Comparison of ENCODE assay signal across 8 mouse cellular contexts in the genomic region with DNA sequence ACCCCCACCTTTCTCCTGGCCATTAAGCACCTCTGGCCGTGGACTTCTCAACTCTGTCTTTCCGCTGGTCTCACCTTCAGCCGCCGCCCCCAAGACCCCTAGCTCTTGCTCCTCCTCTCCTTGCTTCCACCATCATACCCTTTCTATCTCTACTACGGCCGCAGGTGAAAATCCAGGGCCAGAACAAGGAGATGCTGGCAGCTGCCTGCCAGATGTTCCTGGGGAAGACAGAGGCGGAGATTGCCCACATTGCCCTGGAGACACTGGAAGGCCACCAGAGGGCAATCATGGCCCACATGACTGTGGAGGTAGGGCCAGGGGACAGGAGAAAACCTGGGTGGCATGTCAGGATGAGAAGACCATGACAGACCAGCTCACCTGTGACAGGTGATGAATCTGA. TPM values are rescaled to one million over a fixed set of nuclear protein-coding genes. Genes with fewer than 3 reads are reported as not detected.
DNase-seq lines count a peak whose midpoint lies in the region; ATAC-seq lines count a peak whose summit lies in the region.

No protein-coding gene starts in this region.

- no peak overlapping the region for H3K27ac ChIP-seq in limb, embryonic 11.5 days (replicated peaks; ENCODE audit: low read depth, low read length)
- H3K27ac ChIP-seq in neural tube, embryonic 15.5 days (replicated peaks), result peak overlapping the region; percentile 88; the same call in 1 of the 2 replicates

- peak overlapping the region; percentile 92; the same call in 1 of the 2 replicates for H3K4me2 ChIP-seq in limb, embryonic 11.5 days (ENCODE audit: low read depth, severe bottlenecking)
- H3K4me2 ChIP-seq in neural tube, embryonic 15.5 days, result peak overlapping the region; percentile 94

- peaks cover 16% of the 10 kb centered on the region; the same call in 1 of the 2 replicates for H3K36me3 ChIP-seq in limb, embryonic 11.5 days (ENCODE audit: control insufficient read depth, insufficient read depth, low read length)
- peaks cover 29% of the 10 kb centered on the region for H3K36me3 ChIP-seq in neural tube, embryonic 15.5 days

- intact Hi-C loops in gastrocnemius, postnatal 14 days (cut with DNase I; ENCODE audit: low total_unique reads), result no loop called here

- no peak overlapping the region for H3K4me3 ChIP-seq in limb, embryonic 11.5 days (ENCODE audit: low read depth, low read length)
- H3K4me3 ChIP-seq in neural tube, embryonic 15.5 days (replicated peaks), result peak overlapping the region; percentile 77

- no peak for ATAC-seq in limb, embryonic 11.5 days (ENCODE audit: insufficient number of reproducible peaks, low FRiP score, low TSS enrichment, low read depth)
- ATAC-seq in neural tube, embryonic 15.5 days (ENCODE audit: low FRiP score), result no peak

- 43% methylated on average over 7 of the region's 7 CpGs for WGBS in limb, embryonic 11.5 days
- WGBS in neural tube, embryonic 15.5 days, result 79% methylated on average over 7 of the region's 7 CpGs

- no peaks in the 10 kb centered on the region for H3K9me3 ChIP-seq in limb, embryonic 11.5 days (ENCODE audit: control insufficient read depth, low read length)
- H3K9me3 ChIP-seq in neural tube, embryonic 15.5 days (replicated peaks), result no peaks in the 10 kb centered on the region

- H3K4me1 ChIP-seq in limb, embryonic 11.5 days (ENCODE audit: control insufficient read depth, insufficient read depth, low read length), result peaks cover 6% of the 10 kb centered on the region; the same call in 1 of the 2 replicates
- H3K4me1 ChIP-seq in neural tube, embryonic 15.5 days, result peaks cover 43% of the 10 kb centered on the region

- DNase-seq in embryo, embryonic 11 days, result peak; percentile 39
- DNase-seq in embryo, embryonic 10.5 days (ENCODE audit: low spot score), result no peak
- peak; percentile 20 for DNase-seq in urinary bladder, adult 2 months (ENCODE audit: low spot score)
- no peak for DNase-seq in urinary bladder, postnatal 14 days (ENCODE audit: low spot score)
- DNase-seq in limb, embryonic 11.5 days (ENCODE audit: low spot score), result peak; percentile 52
- DNase-seq in adrenal gland, postnatal 4 days (ENCODE audit: low spot score in 2 of 2), result no peak
- DNase-seq in gastrocnemius, postnatal 14 days, result no peak

- H3K9ac ChIP-seq in limb, embryonic 11.5 days (ENCODE audit: low read length), result no peak overlapping the region
- peak overlapping the region; percentile 73; the same call in 1 of the 2 replicates for H3K9ac ChIP-seq in neural tube, embryonic 15.5 days (replicated peaks)

- H3K27me3 ChIP-seq in limb, embryonic 11.5 days (ENCODE audit: control insufficient read depth, insufficient read depth, low read length), result no peaks in the 10 kb centered on the region
- H3K27me3 ChIP-seq in neural tube, embryonic 15.5 days (replicated peaks), result 0 out of 2 replicates have a peak, but pooled peaks cover 8% of the 10 kb centered on the region

RNA-seq across cellular contexts. Expression of gene Flot1, which starts 1.4 kb away (rescaled TPM):
- 156 and 192 TPM in 2 replicates for polyA plus RNA-seq in urinary bladder, adult 2 months (2012; rRNA removed)
- polyA plus RNA-seq in limb, embryonic 11.5 days (2014; fragmentation: Nextera tagmentation; extraction: Ambion mirVana), result 47.1 and 47.8 TPM in 2 replicates
- polyA plus RNA-seq in neural tube, embryonic 15.5 days (2015; fragmentation: Nextera tagmentation; extraction: Ambion mirVana), result 131 and 141 TPM in 2 replicates
- 10 to 100 TPM; 70.9 to 72.5 TPM for total RNA-seq in adrenal gland, postnatal 4 days (2021)
- total RNA-seq in gastrocnemius, postnatal 14 days (2021), result 10 to 100 TPM; 39.2 to 40.3 TPM

RNA-seq across cellular contexts. Expression of gene Ier3, which starts 2.9 kb away (rescaled TPM):
- 55.3 and 73.7 TPM in 2 replicates for polyA plus RNA-seq in urinary bladder, adult 2 months (2012; rRNA removed)
- polyA plus RNA-seq in limb, embryonic 11.5 days (2014; fragmentation: Nextera tagmentation; extraction: Ambion mirVana), result 2.7 and 3.1 TPM in 2 replicates
- polyA plus RNA-seq in neural tube, embryonic 15.5 days (2015; fragmentation: Nextera tagmentation; extraction: Ambion mirVana), result 14.9 and 15.5 TPM in 2 replicates
- 10 to 100 TPM; 11.3 to 14.9 TPM for total RNA-seq in adrenal gland, postnatal 4 days (2021)
- total RNA-seq in gastrocnemius, postnatal 14 days (2021), result 1 to 10 TPM; 4.6 to 5.4 TPM

RNA-seq across cellular contexts. Expression of gene Tubb5, which starts 13.7 kb away (rescaled TPM):
- polyA plus RNA-seq in urinary bladder, adult 2 months (2012; rRNA removed), result 257 TPM in 2 replicates
- polyA plus RNA-seq in limb, embryonic 11.5 days (2014; fragmentation: Nextera tagmentation; extraction: Ambion mirVana), result 1,416 and 1,443 TPM in 2 replicates
- 1,339 and 1,471 TPM in 2 replicates for polyA plus RNA-seq in neural tube, embryonic 15.5 days (2015; fragmentation: Nextera tagmentation; extraction: Ambion mirVana)
- total RNA-seq in adrenal gland, postnatal 4 days (2021), result 100 to 1,000 TPM; 553 to 648 TPM
- total RNA-seq in gastrocnemius, postnatal 14 days (2021), result 100 to 1,000 TPM in 1 of 2 experiments, 10 to 100 TPM in 1; 95.6 to 123 TPM

RNA-seq across cellular contexts. Expression of gene Mdc1, which starts 16.9 kb away (rescaled TPM):
- 10.4 and 14.2 TPM in 2 replicates for polyA plus RNA-seq in urinary bladder, adult 2 months (2012; rRNA removed)
- 20.7 and 23.5 TPM in 2 replicates for polyA plus RNA-seq in limb, embryonic 11.5 days (2014; fragmentation: Nextera tagmentation; extraction: Ambion mirVana)
- polyA plus RNA-seq in neural tube, embryonic 15.5 days (2015; fragmentation: Nextera tagmentation; extraction: Ambion mirVana), result 7.9 and 9.7 TPM in 2 replicates
- total RNA-seq in adrenal gland, postnatal 4 days (2021), result 10 to 100 TPM; 28.2 to 35.6 TPM
- 1 to 10 TPM; 5.4 to 6.9 TPM for total RNA-seq in gastrocnemius, postnatal 14 days (2021)

RNA-seq across cellular contexts. Expression of gene Nrm, which starts 36.7 kb away (rescaled TPM):
- polyA plus RNA-seq in urinary bladder, adult 2 months (2012; rRNA removed), result 10.9 and 11.6 TPM in 2 replicates
- polyA plus RNA-seq in limb, embryonic 11.5 days (2014; fragmentation: Nextera tagmentation; extraction: Ambion mirVana), result 55.6 and 56.4 TPM in 2 replicates
- 17.6 and 26.7 TPM in 2 replicates for polyA plus RNA-seq in neural tube, embryonic 15.5 days (2015; fragmentation: Nextera tagmentation; extraction: Ambion mirVana)
- 10 to 100 TPM; 25.8 to 27.1 TPM for total RNA-seq in adrenal gland, postnatal 4 days (2021)
- 1 to 10 TPM; 4.8 TPM for total RNA-seq in gastrocnemius, postnatal 14 days (2021)

Comparison
In these comparisons a context has a peak if more than half of its experiments do, and no peak if none do; other contexts are left out.
1. DNase-seq: peak in embryo, embryonic 11 days (single experiment), urinary bladder, adult 2 months (single experiment) and limb, embryonic 11.5 days (single experiment); none in embryo, embryonic 10.5 days (single experiment), urinary bladder, postnatal 14 days (single experiment), adrenal gland, postnatal 4 days (0 of 2) and gastrocnemius, postnatal 14 days (single experiment).